Mouse (Mus musculus) neural tube, embryonic 12.5 days (tissue): ENCODE measurements around the gene Fuca1. TPM values are rescaled to one million over a fixed set of nuclear protein-coding genes. Genes with fewer than 3 reads are reported as not detected.

Source experiments
- polyA plus RNA-seq: library from polyadenylated mRNA; unstranded; fragments of >200 nt; fragmentation: Nextera tagmentation; extraction: Ambion mirVana; gene quantifications from 2 replicates; pipeline ENCODE4 v1.2.1, GENCODE M21; 2016

Fuca1 gene
- polyA plus RNA-seq, 1 experiment from 2014 or later: 53.6 TPM

Other genes with a start within 250 kb of the Fuca1 start
- 0.15 and 0.22 TPM in 2 replicates for gene Ifnlr1, start 234.4 kb upstream of the Fuca1 start, polyA plus RNA-seq
- not detected in 2 replicates for gene Il22ra1, start 192.6 kb upstream of the Fuca1 start, polyA plus RNA-seq
- 1.1 and 1.5 TPM in 2 replicates for gene Myom3, start 161.0 kb upstream of the Fuca1 start, polyA plus RNA-seq
- gene Srsf10, start 65.0 kb upstream of the Fuca1 start, polyA plus RNA-seq: 279 and 303 TPM in 2 replicates
- 145 and 154 TPM in 2 replicates for gene Pnrc2, start 46.9 kb upstream of the Fuca1 start, polyA plus RNA-seq
- gene Cnr2, start 25.3 kb upstream of the Fuca1 start, polyA plus RNA-seq: 0.32 and 0.34 TPM in 2 replicates
- gene Hmgcl, start 25.7 kb downstream of the Fuca1 start, polyA plus RNA-seq: 55.9 and 56.6 TPM in 2 replicates
- 34.8 and 38.9 TPM in 2 replicates for gene Gale, start 43.0 kb downstream of the Fuca1 start, polyA plus RNA-seq
- gene Lypla2, start 51.9 kb downstream of the Fuca1 start, polyA plus RNA-seq: 189 and 194 TPM in 2 replicates
- 63.2 and 63.3 TPM in 2 replicates for gene Pithd1, start 66.5 kb downstream of the Fuca1 start, polyA plus RNA-seq
- gene Eloa, start 101.0 kb downstream of the Fuca1 start, polyA plus RNA-seq: 32.1 and 35.0 TPM in 2 replicates
- gene Rpl11, start 132.7 kb downstream of the Fuca1 start, polyA plus RNA-seq: 293 and 294 TPM in 2 replicates
- 325 and 330 TPM in 2 replicates for gene Id3, start 222.8 kb downstream of the Fuca1 start, polyA plus RNA-seq